Mouse (Mus musculus) cerebellum, adult 2 months (tissue): ENCODE results near the gene Slc6a14.

Source experiments
- CTCF ChIP-seq: fragments of 200-500 bp; IDR thresholded peaks from 2 replicates; pipeline ENCODE4 v1.5.1; 2011; ENCODE audit warnings: low read depth, mild to moderate bottlenecking, control low read depth, low read length, moderate library complexity, borderline replicate concordance; ENCODE audit not compliant: insufficient read depth
- POLR2A ChIP-seq: fragments of 200-500 bp; IDR thresholded peaks from 2 replicates; pipeline ENCODE4 v1.6.1; 2011; ENCODE audit warnings: low read length, control low read depth, borderline replicate concordance; ENCODE audit not compliant: insufficient read depth

DNA sequence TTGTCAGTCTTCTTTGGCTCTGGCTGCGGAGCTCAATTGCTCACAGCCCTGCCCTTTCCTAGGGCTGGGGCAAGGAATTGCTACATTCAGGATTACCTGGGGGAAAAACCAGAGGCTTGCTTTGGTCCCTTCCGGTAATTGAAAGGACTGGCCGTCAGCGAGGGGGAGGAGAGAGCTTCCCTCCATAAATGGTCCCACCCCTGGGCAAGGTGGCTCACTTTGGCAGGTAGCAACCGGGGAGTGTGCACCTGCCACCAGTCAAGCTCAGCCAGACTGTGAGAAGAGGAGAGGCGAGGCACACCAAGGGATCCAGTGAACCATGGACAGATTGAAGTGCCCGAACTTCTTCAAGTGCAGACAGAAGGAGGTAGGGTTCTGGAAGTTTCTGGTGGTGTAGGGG is at the start of gene Slc6a14:
- TF ChIP-seq CTCF = no peak
- TF ChIP-seq POLR2A = no peak
